Mouse (Mus musculus) lung, postnatal 4 days (tissue): Measurements from ENCODE around the gene Ccnt1.
"Not testable (repeated sequence)": the region's sequence is repeated elsewhere in the genome, so short reads cannot be mapped to it uniquely, and the experiment has no call there.

Experiments used
- DNase-seq, 2 experiments: peaks; one replicate each; pipeline ENCODE4 v3.0.0; 2021

The Ccnt1 gene

GRCm38 (mm10) chr15:98594193-98594592 is 23.5 kb upstream of the Ccnt1 start:
- no peak for DNase-seq

- DNase-seq = no peak
Measured at GRCm38 (mm10) chr15:98591396-98591795, 20.7 kb upstream of the Ccnt1 start.

- no peak for DNase-seq
Measured at GRCm38 (mm10) chr15:98589640-98590336, 19.1 kb upstream of the Ccnt1 start.

- DNase-seq = no peak
Measured at GRCm38 (mm10) chr15:98587751-98588150, 17.0 kb upstream of the Ccnt1 start.

GRCm38 (mm10) chr15:98586141-98586540 is 15.4 kb upstream of the Ccnt1 start:
- not testable (repeated sequence) for DNase-seq

- DNase-seq = no peak
Measured at GRCm38 (mm10) chr15:98585421-98585820, 14.7 kb upstream of the Ccnt1 start.

- no peak for DNase-seq
Measured at GRCm38 (mm10) chr15:98582996-98583395, 12.3 kb upstream of the Ccnt1 start.

- no peak for DNase-seq
Measured at GRCm38 (mm10) chr15:98582410-98582809, 11.7 kb upstream of the Ccnt1 start.

GRCm38 (mm10) chr15:98579795-98580464 is 9.2 kb upstream of the Ccnt1 start:
- peak; percentile 76 to 85 for DNase-seq

GRCm38 (mm10) chr15:98579310-98579709 is 8.6 kb upstream of the Ccnt1 start:
- no peak for DNase-seq

- DNase-seq = no peak
Measured at GRCm38 (mm10) chr15:98573293-98573692, 2.6 kb upstream of the Ccnt1 start.

- DNase-seq = no peak
Measured at GRCm38 (mm10) chr15:98569795-98570365, 843 bp downstream of the Ccnt1 start.

- no peak for DNase-seq
Measured at GRCm38 (mm10) chr15:98569216-98569615, 1.5 kb downstream of the Ccnt1 start.

- DNase-seq = peak in 1 of 2 experiments; percentile 15
Measured at GRCm38 (mm10) chr15:98568256-98569033, 2.3 kb downstream of the Ccnt1 start.

- DNase-seq = peak; percentile 100
Measured at GRCm38 (mm10) chr15:98567278-98568134, 3.2 kb downstream of the Ccnt1 start.

- no peak for DNase-seq
Measured at GRCm38 (mm10) chr15:98566973-98567277, 3.8 kb downstream of the Ccnt1 start.

- DNase-seq = no peak
Measured at GRCm38 (mm10) chr15:98557186-98557585, 13.5 kb downstream of the Ccnt1 start.

- no peak for DNase-seq
Measured at GRCm38 (mm10) chr15:98555881-98556280, 14.8 kb downstream of the Ccnt1 start.

- no peak for DNase-seq
Measured at GRCm38 (mm10) chr15:98552758-98553157, 18.0 kb downstream of the Ccnt1 start.

- DNase-seq = no peak
Measured at GRCm38 (mm10) chr15:98546843-98547242, 23.9 kb downstream of the Ccnt1 start.

GRCm38 (mm10) chr15:98545151-98545550 is 25.6 kb downstream of the Ccnt1 start:
- DNase-seq = no peak

GRCm38 (mm10) chr15:98543341-98543740 is 27.4 kb downstream of the Ccnt1 start:
- no peak for DNase-seq

GRCm38 (mm10) chr15:98541064-98541463 is 29.7 kb downstream of the Ccnt1 start:
- no peak for DNase-seq
